Mouse (Mus musculus) MEL (cell line): ENCODE results near the gene Afg1l.
A peak's percentile ranks its signal among the peaks of the same experiment; 100 is the strongest.

Experiments
- CHD1 ChIP-seq: IDR thresholded peaks from 2 replicates; pipeline ENCODE4 v1.6.1; 2012; ENCODE audit warnings: low read depth, mild to moderate bottlenecking, inconsistent platforms, low read length, improper control_type of control experiment
- CTCF ChIP-seq, 3 experiments: IDR thresholded peaks in 2 of 3; conservative IDR thresholded peaks in 1 of 3; 2 replicates each; pipeline ENCODE4 v1.5.1; 2011 to 2012; ENCODE audit warnings: low read length in 3 of 3, low read depth in 2 of 3, mild to moderate bottlenecking in 2 of 3, improper control_type of control experiment in 1 of 3, inconsistent platforms in 1 of 3, mixed read lengths in 1 of 3, moderate library complexity in 1 of 3; ENCODE audit not compliant: control insufficient read depth in 1 of 3, insufficient read depth in 1 of 3, poor library complexity in 1 of 3, severe bottlenecking in 1 of 3
- GATA1 ChIP-seq: IDR thresholded peaks from 2 replicates; pipeline ENCODE4 v1.6.1; 2011; ENCODE audit warnings: low read depth, low read length, improper control_type of control experiment
- MAX ChIP-seq: IDR thresholded peaks from 2 replicates; pipeline ENCODE4 v1.6.1; 2011; ENCODE audit warnings: low read length, improper control_type of control experiment
- POLR2A ChIP-seq, 2 experiments: IDR thresholded peaks; 2 replicates each; pipeline ENCODE4 v1.6.1; 2011 to 2012; ENCODE audit warnings: low read length in 2 of 2, mild to moderate bottlenecking in 2 of 2, control low read depth in 1 of 2, improper control_type of control experiment in 1 of 2, low read depth in 1 of 2, moderate library complexity in 1 of 2; ENCODE audit not compliant: control insufficient read depth in 1 of 2, insufficient read depth in 1 of 2, poor library complexity in 1 of 2
- TCF12 ChIP-seq: IDR thresholded peaks from 2 replicates; pipeline ENCODE4 v1.6.1; 2014; ENCODE audit warnings: low read depth, mild to moderate bottlenecking, inconsistent platforms, low read length, improper control_type of control experiment, moderate library complexity
- USF2 ChIP-seq, 2 experiments: IDR thresholded peaks; 2 replicates each; pipeline ENCODE4 v1.6.1; 2011 to 2012; ENCODE audit warnings: improper control_type of control experiment in 2 of 2, low read length in 2 of 2, borderline replicate concordance in 1 of 2, inconsistent platforms in 1 of 2, low read depth in 1 of 2, mild to moderate bottlenecking in 1 of 2; ENCODE audit not compliant: insufficient read depth in 1 of 2
- ZC3H11A ChIP-seq: IDR thresholded peaks from 2 replicates; pipeline ENCODE4 v1.6.1; 2012; ENCODE audit warnings: low read depth, mild to moderate bottlenecking, inconsistent platforms, low read length, improper control_type of control experiment

- TF ChIP-seq CHD1, result no peak
- no peak for TF ChIP-seq USF2 (IDR thresholded peaks at IDR 0.05; ENCODE audit: borderline replicate concordance in 1 of 2, insufficient read depth in 1 of 2, low read depth in 1 of 2, low read length in 2 of 2)
- TF ChIP-seq POLR2A (IDR thresholded peaks at IDR 0.05; ENCODE audit: control insufficient read depth in 1 of 2, insufficient read depth in 1 of 2, low read depth in 1 of 2, low read length in 2 of 2, poor library complexity in 1 of 2), result no peak
- no peak for TF ChIP-seq CTCF (IDR thresholded peaks at IDR 0.05 in 2 of 3, conservative IDR thresholded peaks at IDR 0.05 in 1 of 3; ENCODE audit: control insufficient read depth in 1 of 3, insufficient read depth in 1 of 3, low read depth in 2 of 3, low read length in 3 of 3, poor library complexity in 1 of 3, severe bottlenecking in 1 of 3)
- peak; percentile 90 for TF ChIP-seq GATA1
- no peak for TF ChIP-seq MAX
- no peak for TF ChIP-seq ZC3H11A
- peak; percentile 98 for TF ChIP-seq TCF12
Measured at GRCm38 (mm10) chr10:42265021-42265689, 213.2 kb downstream of the Afg1l start.
